Mouse (Mus musculus): Measurements from ENCODE around the gene Sipa1l1. TPM values are rescaled to one million over a fixed set of nuclear protein-coding genes. Genes with fewer than 3 reads are reported as not detected.
"Not testable (repeated sequence)": the region's sequence is repeated elsewhere in the genome, so short reads cannot be mapped to it uniquely, and the experiment has no call there.

Gene Sipa1l1
- polyA plus RNA-seq, 1 experiment from 2014 or later: 28.6 TPM

DNA sequence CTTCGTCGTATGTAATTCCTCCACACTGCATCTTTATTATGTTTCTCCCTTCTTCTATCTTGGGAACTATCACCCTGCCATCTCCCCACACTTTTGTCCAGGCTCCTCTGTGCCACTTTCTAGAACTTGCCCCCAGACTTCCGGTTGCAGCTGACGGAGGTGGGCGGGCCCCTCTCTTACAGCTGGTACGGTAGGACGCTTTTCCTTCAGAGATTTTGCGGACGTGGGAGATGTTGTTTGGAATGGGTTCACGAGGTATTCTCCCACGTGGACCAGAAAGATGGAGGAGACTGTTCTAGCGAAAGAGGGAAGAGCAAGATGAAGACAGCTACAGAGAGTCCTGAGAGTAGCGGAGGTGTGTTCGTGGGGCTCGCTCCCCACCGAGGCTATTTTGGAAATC lies 10.6 kb upstream of the Sipa1l1 start:
- no peak overlapping the region for H3K27ac ChIP-seq (replicated peaks)
- no peak for DNase-seq (ENCODE audit: low spot score)
- H3K4me3 ChIP-seq: no peak overlapping the region
- no peaks in the 10 kb centered on the region for H3K27me3 ChIP-seq (ENCODE audit: low read depth, poor library complexity, severe bottlenecking)
- H3K36me3 ChIP-seq: no peaks in the 10 kb centered on the region
- H3K4me1 ChIP-seq: peaks cover 5% of the 10 kb centered on the region
- 95% methylated on average over 16 of the region's 16 CpGs for WGBS
- H3K9me3 ChIP-seq (replicated peaks): 0 out of 2 replicates have a peak, but pooled peaks cover 4% of the 10 kb centered on the region

DNA sequence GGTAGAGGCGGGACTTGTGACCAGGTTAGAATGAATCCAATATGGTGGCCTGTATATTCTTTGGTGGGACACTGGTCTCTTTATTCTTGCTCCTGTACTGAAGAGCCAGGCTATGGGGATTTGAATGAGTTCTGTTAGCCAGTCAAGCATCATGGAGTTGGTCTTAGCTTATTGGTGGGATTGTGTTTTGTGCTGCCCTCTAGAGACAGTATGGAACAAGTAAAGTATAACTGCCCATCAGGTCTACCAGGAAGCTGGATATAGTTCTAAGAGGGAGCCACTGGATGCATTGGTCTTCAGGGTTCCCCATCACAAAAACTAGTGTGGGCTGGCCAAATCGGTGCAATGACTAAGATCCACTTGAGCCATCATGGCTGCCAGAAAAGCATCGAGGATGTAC lies 9.7 kb upstream of the Sipa1l1 start:
- no peak for DNase-seq (ENCODE audit: low spot score)
- WGBS: 97% methylated on average over 3 of the region's 3 CpGs

DNA sequence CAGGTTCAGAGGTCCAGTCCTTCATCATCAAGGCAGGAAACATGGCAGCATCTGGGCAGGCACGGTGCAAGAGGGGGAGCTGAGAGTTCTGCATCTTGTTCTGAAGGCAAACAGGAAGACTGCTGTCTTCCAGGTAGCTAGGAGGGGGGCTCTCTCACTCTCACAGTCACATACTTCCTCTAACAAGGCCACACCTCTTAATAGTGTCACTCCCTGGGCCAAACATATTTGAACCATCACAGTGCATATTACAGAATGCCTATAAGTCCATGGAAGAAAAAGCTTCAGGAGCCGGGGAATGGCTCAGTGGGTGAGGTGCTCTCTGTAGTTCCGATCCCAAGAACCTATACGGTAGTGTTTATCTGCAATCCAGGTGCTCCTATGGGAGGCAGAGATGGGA lies 3.5 kb upstream of the Sipa1l1 start:
- no peak for DNase-seq (ENCODE audit: low spot score)
- Histone ChIP-seq H3K27me3 (ENCODE audit: low read depth, poor library complexity, severe bottlenecking) (peaks cover 6% of the 10 kb centered on the region), H3K36me3 (no peaks in the 10 kb centered on the region), H3K27ac (replicated peaks) (peak overlapping the region; percentile 72), H3K9me3 (replicated peaks) (no peaks in the 10 kb centered on the region), H3K4me3 (no peak overlapping the region), H3K4me1 (peaks cover 29% of the 10 kb centered on the region)
- 87% methylated on average over 4 of the region's 4 CpGs for WGBS

More for the DNA sequence above, 9.7 kb upstream of the Sipa1l1 start:
- H3K27me3 ChIP-seq (ENCODE audit: low read depth, poor library complexity, severe bottlenecking): no peaks in the 10 kb centered on the region
- H3K36me3 ChIP-seq: no peaks in the 10 kb centered on the region
- no peak overlapping the region for H3K27ac ChIP-seq (replicated peaks)
- H3K9me3 ChIP-seq (replicated peaks): 0 out of 2 replicates have a peak, but pooled peaks cover 4% of the 10 kb centered on the region
- H3K4me1 ChIP-seq: peaks cover 5% of the 10 kb centered on the region
- no peak overlapping the region for H3K4me3 ChIP-seq

- Histone ChIP-seq H3K4me1 (peaks cover 31% of the 10 kb centered on the region), H3K36me3 (no peaks in the 10 kb centered on the region), H3K4me3 (peak overlapping the region; percentile 12; the same call in 1 of the 2 replicates), H3K9me3 (replicated peaks) (no peaks in the 10 kb centered on the region), H3K27me3 (ENCODE audit: low read depth, poor library complexity, severe bottlenecking) (peaks cover 6% of the 10 kb centered on the region), H3K27ac (replicated peaks) (peak overlapping the region; percentile 72)
- 35% methylated on average over 14 of the region's 14 CpGs for WGBS
- DNase-seq (ENCODE audit: low spot score): peak; percentile 40
Measured at GRCm38 (mm10) chr12:82166101-82166571, 3.0 kb upstream of the Sipa1l1 start.

- peak overlapping the region; percentile 100 for H3K27ac ChIP-seq (replicated peaks)
- under 1% methylated on average over 107 of the region's 109 CpGs for WGBS
- H3K9me3 ChIP-seq (replicated peaks): no peaks in the 10 kb centered on the region
- peak overlapping the region; percentile 96 for H3K4me3 ChIP-seq
- peak; percentile 81 for DNase-seq (ENCODE audit: low spot score)
- H3K4me1 ChIP-seq: peaks cover 59% of the 10 kb centered on the region
- no peaks in the 10 kb centered on the region; the same call in none of the 2 replicates for H3K36me3 ChIP-seq
- peaks cover 6% of the 10 kb centered on the region for H3K27me3 ChIP-seq (ENCODE audit: low read depth, poor library complexity, severe bottlenecking)
Measured at GRCm38 (mm10) chr12:82169571-82170431, 681 bp downstream of the Sipa1l1 start.

DNA sequence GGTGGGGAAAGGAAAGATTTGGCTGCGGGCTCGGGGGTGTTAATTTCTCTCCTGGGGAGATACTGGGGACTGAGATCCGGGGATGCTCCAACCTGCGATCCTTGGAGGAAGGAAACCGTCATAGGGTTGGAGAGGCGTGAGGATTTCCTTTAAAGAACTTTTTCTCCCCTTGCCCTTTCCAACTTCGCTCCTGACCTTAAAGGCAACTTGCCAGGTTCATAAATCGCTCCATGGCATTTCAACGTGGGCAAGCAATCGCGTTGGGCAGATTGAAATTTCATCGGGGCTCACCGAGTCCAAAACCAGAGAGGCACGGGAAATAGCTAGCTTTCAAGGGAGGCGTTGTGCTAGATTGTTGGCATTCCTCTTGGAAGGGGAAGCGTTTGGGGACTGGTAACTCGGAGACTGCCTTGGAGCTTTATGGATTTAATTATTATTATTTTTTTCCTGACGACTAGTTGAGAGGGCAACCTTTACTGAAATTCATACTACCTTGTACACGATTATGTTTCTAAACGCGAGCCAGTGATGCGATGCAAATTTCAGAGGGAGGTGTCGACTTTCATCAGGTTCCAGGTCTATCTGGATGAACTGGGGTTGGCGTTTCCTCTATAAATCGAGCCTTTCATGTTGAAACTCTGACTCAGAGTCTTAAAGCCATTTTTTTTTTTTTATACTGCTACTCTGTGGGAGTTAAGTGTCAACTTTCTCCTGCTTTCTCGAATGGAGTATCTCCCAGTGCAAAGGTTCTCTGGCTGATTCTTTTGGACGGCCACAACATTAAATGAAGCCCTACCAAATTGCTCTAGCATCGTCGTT lies 1.6 kb downstream of the Sipa1l1 start:
- Histone ChIP-seq H3K4me3 (peak overlapping the region; percentile 96), H3K9me3 (replicated peaks) (no peaks in the 10 kb centered on the region), H3K4me1 (peaks cover 57% of the 10 kb centered on the region), H3K27ac (replicated peaks) (peak overlapping the region; percentile 100), H3K27me3 (ENCODE audit: low read depth, poor library complexity, severe bottlenecking) (peaks cover 6% of the 10 kb centered on the region), H3K36me3 (peaks cover 5% of the 10 kb centered on the region)
- no peak for DNase-seq (ENCODE audit: low spot score)
- 4% methylated on average over 29 of the region's 29 CpGs for WGBS

DNA sequence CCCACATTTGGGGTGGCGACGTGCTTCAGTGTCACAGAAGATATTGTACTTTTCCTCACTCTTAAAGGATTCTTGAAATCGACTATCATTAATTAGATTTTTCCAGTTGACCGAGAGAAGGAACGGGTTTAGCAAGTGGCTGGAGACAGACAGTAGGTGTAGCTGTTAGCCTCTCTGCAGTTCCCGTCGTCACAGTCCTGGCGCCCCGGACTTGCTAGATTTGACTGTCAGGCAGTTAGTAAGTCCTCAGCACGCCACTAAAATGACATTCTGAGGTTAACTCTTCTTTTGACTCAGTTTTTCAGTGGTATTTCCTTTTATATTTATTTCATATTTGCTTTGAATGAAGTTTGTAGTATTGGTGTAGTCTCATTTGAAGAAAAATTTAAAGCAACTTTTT lies 2.5 kb downstream of the Sipa1l1 start:
- WGBS: 39% methylated on average over 10 of the region's 10 CpGs
- Histone ChIP-seq H3K4me3 (peak overlapping the region; percentile 96), H3K27ac (replicated peaks) (no peak overlapping the region), H3K9me3 (replicated peaks) (no peaks in the 10 kb centered on the region), H3K4me1 (peaks cover 48% of the 10 kb centered on the region), H3K36me3 (peaks cover 13% of the 10 kb centered on the region), H3K27me3 (ENCODE audit: low read depth, poor library complexity, severe bottlenecking) (peaks cover 6% of the 10 kb centered on the region)
- DNase-seq (ENCODE audit: low spot score): peak; percentile 19

DNA sequence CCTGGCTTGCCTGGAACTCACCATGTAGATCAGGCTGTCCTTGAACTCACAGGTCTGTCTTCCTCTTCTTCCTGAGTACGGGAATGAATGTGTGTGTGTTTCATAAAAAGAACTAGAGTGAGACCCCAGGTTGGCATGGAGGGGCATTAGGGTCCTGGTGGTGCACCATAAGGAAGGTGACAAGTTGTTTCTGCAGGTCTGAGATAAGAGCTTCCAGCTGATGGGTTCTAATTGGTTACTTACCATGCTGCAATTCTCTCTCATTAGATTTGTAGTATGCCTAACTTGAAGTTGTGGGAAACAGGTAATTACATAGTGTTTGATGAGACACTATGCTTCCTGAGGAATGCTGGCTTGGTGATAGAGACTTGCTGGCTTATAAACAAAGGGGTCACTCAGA lies 4.5 kb downstream of the Sipa1l1 start:
- no peak overlapping the region for H3K4me3 ChIP-seq

GRCm38 (mm10) chr12:82175709-82176108 lies 6.6 kb downstream of the Sipa1l1 start:
- no peak overlapping the region for H3K27ac ChIP-seq (replicated peaks)
- no peak overlapping the region for H3K4me3 ChIP-seq
- DNase-seq (ENCODE audit: low spot score): peak; percentile 8
- peaks cover 33% of the 10 kb centered on the region for H3K4me1 ChIP-seq
- no peaks in the 10 kb centered on the region for H3K9me3 ChIP-seq (replicated peaks)
- no peaks in the 10 kb centered on the region for H3K27me3 ChIP-seq (ENCODE audit: low read depth, poor library complexity, severe bottlenecking)
- 97% methylated on average over 3 of the region's 3 CpGs for WGBS
- peaks cover 39% of the 10 kb centered on the region for H3K36me3 ChIP-seq

More for the DNA sequence above, 4.5 kb downstream of the Sipa1l1 start:
- H3K27ac ChIP-seq (replicated peaks): no peak overlapping the region
- peaks cover 39% of the 10 kb centered on the region for H3K4me1 ChIP-seq
- peaks cover 21% of the 10 kb centered on the region for H3K36me3 ChIP-seq
- H3K27me3 ChIP-seq (ENCODE audit: low read depth, poor library complexity, severe bottlenecking): no peaks in the 10 kb centered on the region
- 84% methylated on average over 1 of the region's 1 CpGs for WGBS
- DNase-seq (ENCODE audit: low spot score): peak; percentile 8
- no peaks in the 10 kb centered on the region for H3K9me3 ChIP-seq (replicated peaks)

DNA sequence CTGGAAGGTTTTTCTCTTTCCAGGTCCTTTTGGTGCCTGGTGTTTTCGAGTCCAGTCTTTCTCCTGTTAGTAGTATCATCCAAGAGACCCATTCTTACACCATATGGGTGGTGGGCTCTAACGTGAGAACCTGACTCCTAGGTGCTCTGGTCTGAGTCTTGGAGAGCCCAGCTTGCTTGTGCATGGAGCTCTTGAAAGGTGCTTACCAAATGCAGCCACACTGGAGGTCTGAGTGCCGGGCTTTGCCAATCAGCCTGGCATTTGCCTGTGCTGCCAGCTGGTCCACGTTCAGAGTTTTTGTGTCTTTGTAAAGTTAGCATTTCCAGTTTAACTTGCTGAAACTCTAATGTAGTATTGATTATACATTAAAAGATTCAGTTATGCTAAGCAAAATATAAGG lies 9.5 kb downstream of the Sipa1l1 start:
- H3K27ac ChIP-seq (replicated peaks): no peak overlapping the region
- no peaks in the 10 kb centered on the region for H3K27me3 ChIP-seq (ENCODE audit: low read depth, poor library complexity, severe bottlenecking)
- no peak for DNase-seq (ENCODE audit: low spot score)
- H3K4me1 ChIP-seq: peaks cover 11% of the 10 kb centered on the region
- 92% methylated on average over 4 of the region's 4 CpGs for WGBS
- H3K36me3 ChIP-seq: peaks cover 67% of the 10 kb centered on the region
- no peak overlapping the region for H3K4me3 ChIP-seq
- H3K9me3 ChIP-seq (replicated peaks): peaks cover 18% of the 10 kb centered on the region

DNA sequence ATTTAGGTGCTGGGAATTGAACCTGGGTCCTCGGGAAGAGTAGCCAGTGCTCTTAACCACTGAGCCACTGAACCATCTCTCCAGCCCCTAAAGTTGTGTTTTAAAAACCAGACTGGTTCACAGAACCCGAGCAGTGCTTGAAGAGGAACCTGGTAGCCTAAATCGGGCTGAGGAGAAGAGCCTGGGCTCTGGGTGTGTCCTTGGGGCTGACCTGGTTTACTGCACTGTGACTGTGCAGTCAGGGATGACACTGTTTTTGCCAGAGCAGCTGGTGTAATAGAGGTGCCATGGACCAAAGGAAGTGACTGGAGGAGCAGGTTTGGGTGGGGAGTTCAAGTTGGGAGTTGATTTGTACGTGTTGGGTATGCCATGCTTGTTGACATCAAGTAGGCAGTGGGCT lies 10.5 kb downstream of the Sipa1l1 start:
- Histone ChIP-seq H3K4me1 (peaks cover 1% of the 10 kb centered on the region; the same call in 1 of the 2 replicates), H3K4me3 (no peak overlapping the region), H3K9me3 (replicated peaks) (peaks cover 19% of the 10 kb centered on the region), H3K27me3 (ENCODE audit: low read depth, poor library complexity, severe bottlenecking) (no peaks in the 10 kb centered on the region), H3K36me3 (peaks cover 69% of the 10 kb centered on the region), H3K27ac (replicated peaks) (no peak overlapping the region)
- 87% methylated on average over 4 of the region's 4 CpGs for WGBS
- DNase-seq (ENCODE audit: low spot score): no peak

- Histone ChIP-seq H3K9me3 (replicated peaks) (peaks cover 26% of the 10 kb centered on the region), H3K4me1 (peaks cover 43% of the 10 kb centered on the region), H3K36me3 (peaks cover 36% of the 10 kb centered on the region)
- not testable (repeated sequence) for H3K4me3 ChIP-seq; H3K27me3 ChIP-seq (ENCODE audit: low read depth, poor library complexity, severe bottlenecking); H3K27ac ChIP-seq (replicated peaks)
- DNase-seq (ENCODE audit: low spot score): peak; percentile 2
Measured at GRCm38 (mm10) chr12:82186156-82186555, 17.0 kb downstream of the Sipa1l1 start.

Data from midbrain, embryonic 10.5 days (tissue).